Mouse (Mus musculus) left cerebral cortex, adult 2 months (tissue): ENCODE data around the gene S100g. TPM values are rescaled to one million over a fixed set of nuclear protein-coding genes. Genes with fewer than 3 reads are reported as not detected.

Source experiments
- DNase-seq, 2 experiments: peaks; one replicate each; pipeline ENCODE4 v3.0.0; 2021 to 2022; ENCODE audit warnings: low spot score in 2 of 2, mixed read lengths in 1 of 2; ENCODE audit errors: extremely low spot score in 1 of 2
- H3K27ac ChIP-seq: fragments of 200-600 bp; 2 replicates; pipeline ENCODE4 v1.8.1; 2022
- H3K4me3 ChIP-seq: fragments of 200-600 bp; 2 replicates; pipeline ENCODE4 v1.8.1; 2022
- CTCF ChIP-seq: fragments of 200-600 bp; IDR thresholded peaks from 2 replicates; pipeline ENCODE4 v1.8.1; 2022; ENCODE audit warnings: antibody characterized with exemption, mild to moderate bottlenecking, moderate library complexity
- intact Hi-C: fragments of 180-260 bp; cut with DNase I; formaldehyde crosslinking; loops from one replicate; pipeline ENCODE4 v1.15.1; 2025
- long read RNA-seq, 2 experiments: library from polyadenylated mRNA; stranded (forward); transcript quantifications; one replicate each; pipeline ENCODE4 v2.0.0; 2021; ENCODE audit warnings: borderline mapping rate in 2 of 2
- total RNA-seq, 2 experiments: library from RNA; stranded (reverse); gene quantifications; 2 replicates each; pipeline ENCODE4 v1.2.3; 2021

S100g gene
- not detected for total RNA-seq
- long read RNA-seq, experiment 1 = 0 reads
- long read RNA-seq, experiment 2 = 0 reads

DNA sequence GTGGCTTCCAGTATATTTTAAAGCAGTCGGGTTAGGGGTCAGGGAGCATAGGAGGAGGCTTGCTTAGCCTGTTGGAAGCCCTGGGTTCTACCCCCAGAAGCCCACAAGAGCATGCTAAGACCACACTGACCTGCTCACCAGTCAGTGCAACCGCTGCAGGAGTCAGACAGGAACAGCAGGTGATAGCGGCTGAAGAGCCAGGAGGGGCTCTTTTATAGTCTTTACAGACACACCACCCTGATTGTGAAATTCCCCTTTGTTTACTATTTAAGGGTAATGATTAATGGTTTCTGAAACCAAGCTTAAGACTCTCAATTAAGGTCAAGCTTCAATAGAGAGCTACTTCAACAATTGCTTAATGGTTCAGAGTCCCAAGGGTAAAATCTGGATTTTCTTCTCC lies at the start of gene S100g:
S100g (minus strand) TSS at position 217 of the 400 bp plus-strand sequence.
- no peak for TF ChIP-seq CTCF
- no peak within 1 kb of the TSS for H3K4me3 ChIP-seq
- H3K27ac ChIP-seq = no peak within 1 kb of the TSS
- intact Hi-C loops = no loop called here
- no peak for DNase-seq

DNA sequence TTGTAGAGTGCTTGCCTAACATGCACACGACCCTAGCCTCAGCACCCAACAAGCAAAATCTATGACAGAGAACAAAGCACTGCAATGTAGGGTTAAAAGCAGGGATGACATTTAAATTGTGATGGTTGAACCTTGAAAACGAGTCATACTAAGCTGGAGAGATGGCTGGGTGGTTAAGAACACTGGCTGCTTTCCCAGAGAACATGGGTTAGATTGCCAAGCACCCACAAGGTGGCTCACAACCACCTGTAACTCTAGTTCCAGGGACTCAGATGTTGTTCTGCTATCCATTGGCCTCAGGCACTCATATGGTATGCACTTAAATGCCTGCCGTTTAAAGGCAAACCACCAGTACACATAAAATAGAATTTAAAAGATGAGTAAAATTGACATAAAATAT lies 27.7 kb upstream of the S100g start:
- H3K4me3 ChIP-seq = no peak overlapping the region
- no peak for DNase-seq
- H3K27ac ChIP-seq = no peak overlapping the region
- no peak for TF ChIP-seq CTCF
- intact Hi-C loops = no loop called here

DNA sequence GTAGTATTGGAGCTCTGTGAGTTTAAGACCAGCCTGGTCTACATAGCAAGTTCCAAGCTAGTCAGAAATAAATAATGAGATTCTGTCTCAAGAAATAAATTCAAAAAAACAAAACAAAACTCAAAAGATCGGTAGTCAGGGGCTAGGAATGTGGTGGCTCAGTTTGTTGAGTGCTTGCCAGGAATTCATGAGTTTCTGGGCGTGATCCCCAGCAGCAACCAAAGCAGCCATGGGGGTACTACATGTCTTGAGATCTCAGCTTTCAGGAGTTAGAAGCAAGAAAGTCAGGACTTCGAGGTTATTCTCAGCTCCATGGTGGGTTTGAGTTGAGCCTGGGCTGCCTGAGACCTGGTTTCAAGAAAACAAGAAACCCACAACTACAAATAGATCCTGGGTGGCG lies 27.0 kb upstream of the S100g start:
- no peak for TF ChIP-seq CTCF
- no peak for DNase-seq
- no peak overlapping the region for H3K4me3 ChIP-seq
- intact Hi-C loops = no loop called here
- no peak overlapping the region for H3K27ac ChIP-seq

DNA sequence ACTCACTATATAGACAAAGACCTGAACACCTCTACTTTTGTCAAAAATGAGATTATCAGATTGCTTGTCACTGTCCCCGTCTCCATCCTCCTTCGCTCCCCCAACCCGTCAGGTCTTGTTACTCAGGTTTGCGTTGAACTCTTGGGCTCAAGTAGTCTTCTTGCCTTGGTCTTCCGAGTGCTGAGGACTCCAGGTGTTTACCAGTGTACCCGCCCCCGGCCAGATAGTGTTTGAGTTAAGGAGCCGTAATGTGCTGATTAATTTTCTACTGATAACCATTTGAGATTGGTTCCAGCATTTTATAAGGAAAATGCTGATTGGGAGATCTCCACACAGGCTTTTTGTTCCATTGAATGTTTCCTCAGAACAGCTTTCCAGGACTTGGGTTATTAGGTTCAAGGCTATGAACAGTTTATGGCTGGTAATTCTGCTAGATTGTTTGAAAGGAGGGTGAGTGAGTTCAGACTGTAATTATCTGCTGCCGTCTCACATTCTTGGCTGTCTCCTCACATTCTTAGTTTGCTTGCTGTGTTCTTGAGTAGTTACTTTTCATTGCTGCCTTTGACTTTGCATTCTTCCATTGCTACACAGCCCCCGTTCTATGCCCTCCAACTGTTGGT lies 22.6 kb upstream of the S100g start:
- intact Hi-C loops = no loop called here
- no peak for TF ChIP-seq CTCF
- H3K27ac ChIP-seq = no peak overlapping the region
- H3K4me3 ChIP-seq = no peak overlapping the region
- DNase-seq = no peak

DNA sequence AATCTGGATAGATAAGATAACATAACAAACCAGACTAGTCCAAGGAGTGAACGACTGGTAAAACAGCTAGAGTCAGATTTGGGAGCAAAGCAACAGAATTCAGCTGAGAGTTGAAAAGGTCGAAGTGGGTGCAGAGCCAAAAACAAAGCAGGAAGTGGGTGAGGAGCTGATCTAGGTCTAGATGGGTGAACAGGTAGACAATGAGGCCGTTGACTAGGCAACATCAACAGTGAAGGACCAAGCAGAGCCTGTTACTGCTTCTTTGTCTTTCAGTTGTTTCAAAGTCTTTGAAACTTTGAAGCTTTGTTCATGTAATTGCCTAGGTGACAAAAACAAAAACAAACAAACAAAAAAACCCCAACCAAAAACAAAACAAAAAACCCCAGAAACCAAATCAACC lies 11.8 kb upstream of the S100g start:
- H3K27ac ChIP-seq = no peak overlapping the region
- DNase-seq = no peak
- intact Hi-C loops = no loop called here
- no peak for TF ChIP-seq CTCF
- H3K4me3 ChIP-seq = no peak overlapping the region

- Histone ChIP-seq H3K4me3 (no peak overlapping the region), H3K27ac (no peak overlapping the region)
- intact Hi-C loops = no loop called here
- DNase-seq = no peak
- TF ChIP-seq CTCF = no peak
Observed at GRCm38 (mm10) chrX:162967456-162967855, 3.1 kb upstream of the S100g start.

DNA sequence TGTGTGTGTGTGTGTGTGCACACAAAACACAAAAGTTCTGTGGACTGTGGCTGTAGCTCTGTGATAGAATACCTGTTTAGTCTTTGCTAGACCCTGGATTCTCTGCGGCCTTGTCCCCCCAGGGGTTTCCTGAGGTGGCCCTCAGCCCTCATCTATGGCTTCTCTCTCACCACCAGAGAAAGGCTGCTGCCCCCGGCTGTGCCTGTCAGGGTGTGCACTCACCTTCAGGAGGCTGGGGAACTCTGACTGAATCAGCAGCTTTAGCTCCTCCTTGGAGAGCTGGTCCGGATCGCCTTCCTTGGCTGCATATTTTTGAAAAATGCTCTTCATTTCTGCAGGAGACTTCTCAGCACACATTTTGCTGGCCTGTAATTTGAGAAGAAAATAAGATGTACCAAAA lies 559 bp downstream of the S100g start:
- DNase-seq = no peak
- TF ChIP-seq CTCF = no peak
- Histone ChIP-seq H3K27ac (no peak overlapping the region), H3K4me3 (no peak overlapping the region)
- intact Hi-C loops = no loop called here

DNA sequence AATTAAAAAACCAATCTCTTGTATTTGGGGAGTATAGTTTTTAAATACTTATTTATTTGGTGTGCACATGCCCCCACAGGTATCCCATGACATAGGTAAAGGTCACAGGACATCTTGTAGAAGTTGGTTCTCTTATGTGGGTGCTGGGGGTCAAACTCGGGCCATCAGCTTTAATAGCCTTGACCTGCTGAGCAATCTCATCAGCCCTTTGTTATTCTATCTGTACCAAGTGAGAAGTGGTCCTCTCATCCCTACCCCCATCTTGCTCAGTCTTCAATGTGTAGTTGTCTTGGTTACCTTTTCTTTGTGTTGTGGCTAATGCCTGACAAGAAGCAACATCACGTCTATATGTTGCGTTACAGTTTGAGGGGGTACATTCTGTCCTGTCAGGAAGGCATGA lies 6.5 kb downstream of the S100g start:
- H3K27ac ChIP-seq = no peak overlapping the region
- no peak for TF ChIP-seq CTCF
- no peak for DNase-seq
- intact Hi-C loops = loop anchor here (10.0 kb wide), 1 partner anchor 957 kb away; no protein-coding TSS in a partner anchor
- no peak overlapping the region for H3K4me3 ChIP-seq

- intact Hi-C loops = loop anchor here (5.0 to 10.0 kb wide), 4 partner anchors 602 to 1005 kb away; partner anchors contain the start of gene Zrsr2
- Histone ChIP-seq H3K4me3 (no peak overlapping the region), H3K27ac (no peak overlapping the region)
- peak; percentile 60 for TF ChIP-seq CTCF
- DNase-seq = peak; percentile 19 to 30
Observed at GRCm38 (mm10) chrX:162949811-162950439, 14.5 kb downstream of the S100g start.

GRCm38 (mm10) chrX:162942027-162942426 lies 22.4 kb downstream of the S100g start:
- no peak for TF ChIP-seq CTCF
- DNase-seq = no peak
- no peak overlapping the region for H3K27ac ChIP-seq
- intact Hi-C loops = loop anchor here (10.0 kb wide), 2 partner anchors 723 to 1013 kb away; partner anchors contain the start of gene Zrsr2
- no peak overlapping the region for H3K4me3 ChIP-seq

DNA sequence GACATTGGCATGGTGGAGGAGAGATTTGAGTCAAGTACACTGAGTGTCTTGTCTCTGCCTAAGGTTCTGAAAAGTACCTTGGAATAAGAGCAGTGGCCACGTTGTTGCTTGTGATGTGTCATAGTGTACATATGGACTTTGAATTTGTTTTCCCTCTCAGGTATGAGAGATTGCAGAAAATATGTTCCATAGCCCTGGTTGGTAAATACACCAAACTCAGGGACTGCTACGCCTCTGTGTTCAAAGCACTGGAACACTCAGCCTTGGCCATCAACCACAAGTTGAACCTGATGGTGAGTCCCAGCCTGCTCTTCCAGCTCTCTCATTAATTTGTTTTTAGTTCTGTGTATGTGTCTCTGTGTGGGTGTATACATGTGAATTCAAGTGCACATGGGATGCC lies 32.9 kb downstream of the S100g start:
- no peak for TF ChIP-seq CTCF
- DNase-seq = no peak
- intact Hi-C loops = no loop called here
- Histone ChIP-seq H3K4me3 (no peak overlapping the region), H3K27ac (no peak overlapping the region)

DNA sequence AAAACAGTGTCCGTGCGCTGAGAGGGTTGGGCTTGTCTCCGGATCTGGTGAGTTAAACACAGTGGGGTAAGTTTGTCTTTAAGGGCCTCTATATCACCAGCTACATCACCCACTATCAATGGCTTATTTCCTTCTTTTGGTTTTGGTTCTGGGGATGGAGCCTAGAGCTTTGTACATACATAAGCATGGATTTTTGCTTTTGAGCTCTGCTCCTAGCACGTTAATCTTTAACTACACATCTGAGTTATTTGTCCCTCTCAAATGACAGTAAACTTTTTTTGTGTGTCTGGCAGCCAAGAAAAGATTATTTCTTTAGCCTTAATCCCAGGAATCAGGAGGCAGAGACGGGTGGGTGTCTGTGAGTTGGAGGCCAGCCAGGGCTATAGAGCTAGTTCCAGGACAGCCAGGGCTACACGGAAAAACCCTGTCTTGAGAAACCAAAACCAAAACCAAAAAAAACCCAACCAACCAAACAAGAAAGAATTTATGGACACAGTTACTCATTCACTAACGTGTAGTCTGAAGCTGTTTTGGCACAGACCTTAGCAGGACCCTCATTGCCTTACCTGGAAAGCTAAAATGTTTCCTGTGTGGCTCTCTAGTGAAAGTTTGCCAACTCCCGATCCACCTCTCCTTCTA lies 42.8 kb downstream of the S100g start:
- no peak overlapping the region for H3K4me3 ChIP-seq
- no peak for DNase-seq
- intact Hi-C loops = no loop called here
- no peak for TF ChIP-seq CTCF
- H3K27ac ChIP-seq = no peak overlapping the region
